Mouse (Mus musculus): ENCODE measurements around the gene Psmb8. TPM values are rescaled to one million over a fixed set of nuclear protein-coding genes. Genes with fewer than 3 reads are reported as not detected.
"Not testable (repeated sequence)": the region's sequence is repeated elsewhere in the genome, so short reads cannot be mapped to it uniquely, and the experiment has no call there.

Gene Psmb8
- total and polyA plus RNA-seq, 2 experiments from 2014 or later: 9.9 to 11.0 TPM

- no peak overlapping the region for H3K4me3 ChIP-seq (ENCODE audit: low read depth, low read length)
- peaks cover 8% of the 10 kb centered on the region; the same call in 1 of the 2 replicates for H3K27me3 ChIP-seq (ENCODE audit: control insufficient read depth, insufficient read depth, low read length)
- DNase-seq (ENCODE audit: low spot score): no peak
- 0 out of 2 replicates have a peak, but pooled peaks cover 5% of the 10 kb centered on the region for H3K36me3 ChIP-seq (replicated peaks; ENCODE audit: control insufficient read depth, insufficient read depth, low read length)
- no peaks in the 10 kb centered on the region for H3K4me1 ChIP-seq (ENCODE audit: control insufficient read depth, insufficient read depth)
- no peaks in the 10 kb centered on the region for H3K9me3 ChIP-seq (replicated peaks; ENCODE audit: control insufficient read depth, low read length)
- WGBS: 64% methylated on average over 11 of the region's 11 CpGs
- ATAC-seq (ENCODE audit: insufficient read depth, low read depth): peak; percentile 53
- no peak overlapping the region for H3K4me2 ChIP-seq (ENCODE audit: low read depth, low read length)
- no peak overlapping the region for H3K27ac ChIP-seq (ENCODE audit: low read depth)
- no peak overlapping the region for H3K9ac ChIP-seq (replicated peaks; ENCODE audit: low read depth, low read length)
- TF ChIP-seq EP300 (IDR thresholded peaks at IDR 0.05; ENCODE audit: low read depth) (no peak), CTCF (IDR thresholded peaks at IDR 0.05; ENCODE audit: low read depth) (no peak)
These were observed 21.2 kb downstream of the Psmb8 start for GRCm38 (mm10) chr17:34218675-34219074.

- not testable (repeated sequence) for H3K27me3 ChIP-seq (ENCODE audit: control insufficient read depth, insufficient read depth, low read length); H3K27ac ChIP-seq (ENCODE audit: low read depth); H3K36me3 ChIP-seq (replicated peaks; ENCODE audit: control insufficient read depth, insufficient read depth, low read length); H3K4me2 ChIP-seq (ENCODE audit: low read depth, low read length); H3K4me1 ChIP-seq (ENCODE audit: control insufficient read depth, insufficient read depth); ATAC-seq (ENCODE audit: insufficient read depth, low read depth); H3K9me3 ChIP-seq (replicated peaks; ENCODE audit: control insufficient read depth, low read length); H3K4me3 ChIP-seq (ENCODE audit: low read depth, low read length); DNase-seq (ENCODE audit: low spot score); H3K9ac ChIP-seq (replicated peaks; ENCODE audit: low read depth, low read length)
- 87% methylated on average over 7 of the region's 11 CpGs for WGBS
- TF ChIP-seq CTCF (IDR thresholded peaks at IDR 0.05; ENCODE audit: low read depth): peak; percentile 28
These were observed 21.6 kb downstream of the Psmb8 start for GRCm38 (mm10) chr17:34219096-34219495.

- not testable (repeated sequence) for H3K4me2 ChIP-seq (ENCODE audit: low read depth, low read length); DNase-seq (ENCODE audit: low spot score); H3K36me3 ChIP-seq (replicated peaks; ENCODE audit: control insufficient read depth, insufficient read depth, low read length); H3K27ac ChIP-seq (ENCODE audit: low read depth); H3K9ac ChIP-seq (replicated peaks; ENCODE audit: low read depth, low read length); ATAC-seq (ENCODE audit: insufficient read depth, low read depth); H3K4me3 ChIP-seq (ENCODE audit: low read depth, low read length); H3K4me1 ChIP-seq (ENCODE audit: control insufficient read depth, insufficient read depth); H3K9me3 ChIP-seq (replicated peaks; ENCODE audit: control insufficient read depth, low read length); H3K27me3 ChIP-seq (ENCODE audit: control insufficient read depth, insufficient read depth, low read length)
- 83% methylated on average over 3 of the region's 7 CpGs for WGBS
These were observed 22.3 kb downstream of the Psmb8 start for GRCm38 (mm10) chr17:34219801-34220200.

DNA sequence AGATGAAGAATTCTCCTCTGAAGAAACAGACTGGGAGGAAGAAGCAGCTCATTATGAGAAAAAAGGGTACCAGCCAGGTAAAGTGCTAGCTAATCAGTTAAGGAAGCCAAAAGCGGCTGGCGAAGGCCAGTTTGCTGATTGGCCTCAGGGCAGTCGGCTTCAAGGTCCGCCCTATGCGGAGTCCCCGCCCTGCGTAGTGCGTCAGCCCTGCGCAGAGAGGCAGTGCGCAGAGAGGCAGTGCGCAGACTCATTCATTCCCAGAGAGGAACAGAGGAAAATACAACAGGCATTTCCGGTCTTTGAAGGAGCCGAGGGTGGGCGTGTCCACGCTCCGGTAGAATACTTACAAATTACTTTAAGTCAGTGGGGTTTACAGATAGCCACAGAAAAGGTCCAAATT, 22.9 kb downstream of the Psmb8 start:
- not testable (repeated sequence) for DNase-seq (ENCODE audit: low spot score); H3K9ac ChIP-seq (replicated peaks; ENCODE audit: low read depth, low read length); H3K4me1 ChIP-seq (ENCODE audit: control insufficient read depth, insufficient read depth); H3K4me3 ChIP-seq (ENCODE audit: low read depth, low read length); H3K27ac ChIP-seq (ENCODE audit: low read depth); H3K27me3 ChIP-seq (ENCODE audit: control insufficient read depth, insufficient read depth, low read length); H3K36me3 ChIP-seq (replicated peaks; ENCODE audit: control insufficient read depth, insufficient read depth, low read length); H3K9me3 ChIP-seq (replicated peaks; ENCODE audit: control insufficient read depth, low read length); H3K4me2 ChIP-seq (ENCODE audit: low read depth, low read length); ATAC-seq (ENCODE audit: insufficient read depth, low read depth)
- WGBS: 100% methylated on average over 4 of the region's 16 CpGs

DNA sequence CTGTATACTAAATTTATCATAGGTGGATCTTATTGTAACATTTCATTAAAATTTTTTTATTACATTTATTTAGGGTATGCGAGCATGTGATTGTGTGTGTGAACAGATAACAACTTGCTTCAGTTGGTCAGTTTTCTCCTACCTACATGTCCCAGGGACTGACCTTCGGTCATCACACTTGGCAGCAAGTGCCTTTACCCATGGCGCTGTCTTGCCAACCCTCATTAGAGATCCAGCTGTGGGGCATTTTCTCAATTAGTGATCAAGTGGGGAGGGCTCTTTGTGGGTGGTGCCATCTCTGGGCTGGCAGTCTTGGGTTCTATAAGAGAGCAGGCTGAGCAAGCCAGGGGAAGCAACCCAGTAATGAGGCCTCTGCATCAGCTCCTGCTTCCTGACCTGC, 27.3 kb downstream of the Psmb8 start:
- H3K27ac ChIP-seq (ENCODE audit: low read depth): no peak overlapping the region
- H3K4me1 ChIP-seq (ENCODE audit: control insufficient read depth, insufficient read depth): no peaks in the 10 kb centered on the region
- no peaks in the 10 kb centered on the region for H3K36me3 ChIP-seq (replicated peaks; ENCODE audit: control insufficient read depth, insufficient read depth, low read length)
- H3K9ac ChIP-seq (replicated peaks; ENCODE audit: low read depth, low read length): no peak overlapping the region
- WGBS: 75% methylated on average over 3 of the region's 3 CpGs
- H3K27me3 ChIP-seq (ENCODE audit: control insufficient read depth, insufficient read depth, low read length): no peaks in the 10 kb centered on the region
- H3K4me3 ChIP-seq (ENCODE audit: low read depth, low read length): no peak overlapping the region
- TF ChIP-seq CTCF (IDR thresholded peaks at IDR 0.05; ENCODE audit: low read depth) (no peak), EP300 (IDR thresholded peaks at IDR 0.05; ENCODE audit: low read depth) (no peak)
- no peak for DNase-seq (ENCODE audit: low spot score)
- no peak for ATAC-seq (ENCODE audit: insufficient read depth, low read depth)
- no peaks in the 10 kb centered on the region for H3K9me3 ChIP-seq (replicated peaks; ENCODE audit: control insufficient read depth, low read length)
- no peak overlapping the region for H3K4me2 ChIP-seq (ENCODE audit: low read depth, low read length)

DNA sequence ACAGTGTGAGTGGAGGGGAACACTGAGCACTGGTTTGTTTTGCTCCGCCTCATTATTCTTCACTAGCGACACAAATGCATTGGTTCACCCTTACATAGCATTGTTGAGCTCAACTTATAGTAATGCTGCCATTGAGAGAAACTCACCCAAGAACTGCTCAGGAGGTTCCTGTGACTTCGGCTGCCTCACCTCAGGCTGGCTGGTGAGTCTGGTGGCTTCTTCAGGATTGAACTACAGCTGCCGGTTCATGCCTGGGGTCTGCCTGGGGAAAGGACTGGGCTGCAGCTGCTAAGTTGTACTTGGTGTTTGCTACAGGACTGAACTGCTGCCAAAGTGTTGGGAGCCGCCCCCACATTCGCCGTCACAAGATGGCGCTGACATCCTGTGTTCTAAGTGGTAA, 27.9 kb downstream of the Psmb8 start:
- H3K9me3 ChIP-seq (replicated peaks; ENCODE audit: control insufficient read depth, low read length): no peaks in the 10 kb centered on the region
- 89% methylated on average over 8 of the region's 8 CpGs for WGBS
- no peak overlapping the region for H3K27ac ChIP-seq (ENCODE audit: low read depth)
- ATAC-seq (ENCODE audit: insufficient read depth, low read depth): no peak
- no peak overlapping the region for H3K4me2 ChIP-seq (ENCODE audit: low read depth, low read length)
- H3K4me3 ChIP-seq (ENCODE audit: low read depth, low read length): no peak overlapping the region
- no peaks in the 10 kb centered on the region for H3K27me3 ChIP-seq (ENCODE audit: control insufficient read depth, insufficient read depth, low read length)
- no peak for DNase-seq (ENCODE audit: low spot score)
- TF ChIP-seq EP300 (IDR thresholded peaks at IDR 0.05; ENCODE audit: low read depth) (no peak), CTCF (IDR thresholded peaks at IDR 0.05; ENCODE audit: low read depth) (no peak)
- H3K9ac ChIP-seq (replicated peaks; ENCODE audit: low read depth, low read length): no peak overlapping the region
- no peaks in the 10 kb centered on the region for H3K36me3 ChIP-seq (replicated peaks; ENCODE audit: control insufficient read depth, insufficient read depth, low read length)
- no peaks in the 10 kb centered on the region for H3K4me1 ChIP-seq (ENCODE audit: control insufficient read depth, insufficient read depth)

GRCm38 (mm10) chr17:34225911-34226310, 28.4 kb downstream of the Psmb8 start:
- not testable (repeated sequence) for H3K36me3 ChIP-seq (replicated peaks; ENCODE audit: control insufficient read depth, insufficient read depth, low read length); H3K4me1 ChIP-seq (ENCODE audit: control insufficient read depth, insufficient read depth); H3K27ac ChIP-seq (ENCODE audit: low read depth); H3K4me3 ChIP-seq (ENCODE audit: low read depth, low read length); H3K9me3 ChIP-seq (replicated peaks; ENCODE audit: control insufficient read depth, low read length); H3K9ac ChIP-seq (replicated peaks; ENCODE audit: low read depth, low read length); H3K4me2 ChIP-seq (ENCODE audit: low read depth, low read length); ATAC-seq (ENCODE audit: insufficient read depth, low read depth); DNase-seq (ENCODE audit: low spot score); H3K27me3 ChIP-seq (ENCODE audit: control insufficient read depth, insufficient read depth, low read length)
- 96% methylated on average over 13 of the region's 23 CpGs for WGBS

DNA sequence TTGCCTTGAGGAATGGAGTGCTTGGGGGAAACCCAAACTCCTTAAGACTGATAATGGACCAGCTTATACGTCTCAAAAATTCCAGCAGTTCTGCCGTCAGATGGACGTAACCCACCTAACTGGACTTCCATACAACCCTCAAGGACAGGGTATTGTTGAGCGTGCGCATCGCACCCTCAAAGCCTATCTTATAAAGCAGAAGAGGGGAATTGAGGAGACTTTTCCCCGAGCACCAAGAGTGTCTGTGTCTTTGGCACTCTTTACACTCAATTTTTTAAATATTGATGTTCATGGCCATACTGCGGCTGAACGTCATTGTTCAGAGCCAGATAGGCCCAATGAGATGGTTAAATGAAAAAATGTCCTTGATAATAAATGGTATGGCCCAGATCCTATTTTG, 33.5 kb downstream of the Psmb8 start:
- not testable (repeated sequence) for H3K36me3 ChIP-seq (replicated peaks; ENCODE audit: control insufficient read depth, insufficient read depth, low read length); H3K4me2 ChIP-seq (ENCODE audit: low read depth, low read length); ATAC-seq (ENCODE audit: insufficient read depth, low read depth); H3K9ac ChIP-seq (replicated peaks; ENCODE audit: low read depth, low read length); H3K9me3 ChIP-seq (replicated peaks; ENCODE audit: control insufficient read depth, low read length); H3K4me1 ChIP-seq (ENCODE audit: control insufficient read depth, insufficient read depth); H3K27ac ChIP-seq (ENCODE audit: low read depth); H3K4me3 ChIP-seq (ENCODE audit: low read depth, low read length); DNase-seq (ENCODE audit: low spot score); H3K27me3 ChIP-seq (ENCODE audit: control insufficient read depth, insufficient read depth, low read length)
- 90% methylated on average over 5 of the region's 9 CpGs for WGBS

DNA sequence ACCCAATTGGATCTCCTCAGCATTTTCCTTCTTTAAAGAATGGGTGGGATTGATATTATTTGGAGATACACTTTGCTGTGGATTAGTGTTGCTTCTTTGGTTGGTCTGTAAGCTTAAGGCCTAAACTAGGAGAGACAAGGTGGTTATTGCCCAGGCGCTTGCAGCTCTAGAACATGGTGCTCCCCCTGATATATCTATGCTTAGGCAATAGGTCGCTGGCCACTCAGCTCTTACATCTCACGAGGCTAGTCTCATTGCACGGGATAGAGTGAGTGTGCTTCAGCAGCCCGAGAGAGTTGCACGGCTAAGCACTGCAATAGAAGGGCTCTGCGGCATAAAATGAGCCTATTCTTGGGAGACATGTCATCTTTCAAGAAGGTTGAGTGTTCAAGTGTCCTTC, 34.5 kb downstream of the Psmb8 start:
- not testable (repeated sequence) for H3K27me3 ChIP-seq (ENCODE audit: control insufficient read depth, insufficient read depth, low read length); ATAC-seq (ENCODE audit: insufficient read depth, low read depth); H3K9ac ChIP-seq (replicated peaks; ENCODE audit: low read depth, low read length); H3K9me3 ChIP-seq (replicated peaks; ENCODE audit: control insufficient read depth, low read length); DNase-seq (ENCODE audit: low spot score); H3K27ac ChIP-seq (ENCODE audit: low read depth); H3K4me3 ChIP-seq (ENCODE audit: low read depth, low read length); H3K36me3 ChIP-seq (replicated peaks; ENCODE audit: control insufficient read depth, insufficient read depth, low read length); H3K4me2 ChIP-seq (ENCODE audit: low read depth, low read length); H3K4me1 ChIP-seq (ENCODE audit: control insufficient read depth, insufficient read depth)
- 96% methylated on average over 4 of the region's 7 CpGs for WGBS

Measured in heart, postnatal 0 days (tissue).